Mouse (Mus musculus): Measurements from ENCODE around the gene Krt8.
"Not testable (repeated sequence)": the region's sequence is repeated elsewhere in the genome, so short reads cannot be mapped to it uniquely, and the experiment has no call there.

The Krt8 gene

DNA sequence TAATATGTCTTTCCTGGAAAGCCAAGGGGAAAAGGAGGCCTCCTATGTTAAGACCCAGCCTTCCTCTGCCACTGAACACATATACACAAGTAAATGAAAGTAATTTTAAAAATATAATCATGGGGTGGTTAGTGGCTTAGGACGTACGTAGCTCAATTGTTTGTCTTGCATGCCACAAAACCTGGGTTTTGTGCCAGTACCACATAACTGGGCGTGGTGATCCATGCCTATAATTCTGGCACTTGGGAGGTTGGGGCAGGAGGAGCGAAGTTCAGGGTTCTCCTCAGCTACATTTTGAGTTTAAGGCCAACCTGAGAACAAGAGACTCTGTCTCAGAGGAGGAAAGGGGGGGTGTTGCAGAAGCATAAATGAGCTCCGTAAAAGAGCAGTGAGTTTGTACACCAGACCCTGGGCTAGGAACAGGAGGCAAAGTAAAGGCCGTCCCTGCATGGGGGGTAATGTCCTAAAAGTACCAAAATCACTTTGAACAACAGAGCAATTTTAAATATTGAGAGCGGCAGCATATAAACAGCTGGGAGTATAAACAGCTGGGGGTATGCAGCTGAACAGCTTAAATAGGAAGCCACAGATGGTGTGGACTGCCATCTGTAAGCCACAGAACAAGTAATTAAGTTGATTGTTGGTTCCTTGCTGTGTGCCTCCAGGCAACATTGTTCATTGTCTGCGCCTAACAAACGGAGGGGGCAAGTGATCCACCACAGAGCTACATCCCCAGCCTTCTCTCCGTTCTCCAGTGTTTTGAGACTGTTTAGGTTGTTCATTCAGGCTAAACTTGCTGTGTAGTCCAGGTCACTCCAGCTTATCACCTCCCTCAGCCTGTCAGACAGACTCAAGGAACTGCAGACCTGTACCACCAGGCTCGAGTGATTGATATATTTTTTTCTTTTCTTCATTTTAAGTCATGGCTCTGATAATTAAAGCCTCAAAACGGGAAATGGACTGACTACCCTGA lies 3.1 kb upstream of the Krt8 start:
- no peak for DNase-seq (ENCODE audit: low read depth, low spot score)

DNA sequence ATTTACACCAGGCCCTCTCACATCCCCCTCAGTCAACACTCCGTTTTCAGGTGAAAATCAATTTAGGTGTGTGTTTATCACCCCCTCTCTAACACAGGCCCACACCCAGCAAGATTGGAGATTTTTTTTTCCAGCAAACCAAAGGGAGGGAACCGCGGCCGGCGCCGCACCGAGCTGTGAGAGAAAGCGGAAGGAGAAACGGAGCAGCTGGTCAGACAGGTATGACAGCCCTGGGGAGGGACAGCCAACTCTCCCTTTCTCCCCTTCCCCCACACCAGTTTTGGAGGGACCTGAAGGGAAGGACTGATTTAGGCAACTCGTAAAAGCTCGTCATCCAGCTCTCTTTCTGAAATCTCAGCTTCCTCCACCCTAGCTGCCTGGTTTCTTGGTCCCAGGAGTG lies 2.0 kb upstream of the Krt8 start:
- no peak for DNase-seq (ENCODE audit: low read depth, low spot score)

GRCm38 (mm10) chr15:102005290-102005689 lies 1.0 kb upstream of the Krt8 start:
- no peak for DNase-seq (ENCODE audit: low read depth, low spot score)

GRCm38 (mm10) chr15:102003516-102003915 lies 766 bp downstream of the Krt8 start:
- DNase-seq (ENCODE audit: low read depth, low spot score) = no peak

- peak; percentile 78 for DNase-seq (ENCODE audit: low read depth, low spot score)
Observed at GRCm38 (mm10) chr15:102002646-102003488, 1.4 kb downstream of the Krt8 start.

GRCm38 (mm10) chr15:101999676-102000335 lies 4.5 kb downstream of the Krt8 start:
- DNase-seq (ENCODE audit: low read depth, low spot score) = peak; percentile 76

GRCm38 (mm10) chr15:101999156-101999555 lies 5.1 kb downstream of the Krt8 start:
- DNase-seq (ENCODE audit: low read depth, low spot score) = no peak

- not testable (repeated sequence) for DNase-seq (ENCODE audit: low read depth, low spot score)
Observed at GRCm38 (mm10) chr15:101996450-101997078, 7.7 kb downstream of the Krt8 start.

DNA sequence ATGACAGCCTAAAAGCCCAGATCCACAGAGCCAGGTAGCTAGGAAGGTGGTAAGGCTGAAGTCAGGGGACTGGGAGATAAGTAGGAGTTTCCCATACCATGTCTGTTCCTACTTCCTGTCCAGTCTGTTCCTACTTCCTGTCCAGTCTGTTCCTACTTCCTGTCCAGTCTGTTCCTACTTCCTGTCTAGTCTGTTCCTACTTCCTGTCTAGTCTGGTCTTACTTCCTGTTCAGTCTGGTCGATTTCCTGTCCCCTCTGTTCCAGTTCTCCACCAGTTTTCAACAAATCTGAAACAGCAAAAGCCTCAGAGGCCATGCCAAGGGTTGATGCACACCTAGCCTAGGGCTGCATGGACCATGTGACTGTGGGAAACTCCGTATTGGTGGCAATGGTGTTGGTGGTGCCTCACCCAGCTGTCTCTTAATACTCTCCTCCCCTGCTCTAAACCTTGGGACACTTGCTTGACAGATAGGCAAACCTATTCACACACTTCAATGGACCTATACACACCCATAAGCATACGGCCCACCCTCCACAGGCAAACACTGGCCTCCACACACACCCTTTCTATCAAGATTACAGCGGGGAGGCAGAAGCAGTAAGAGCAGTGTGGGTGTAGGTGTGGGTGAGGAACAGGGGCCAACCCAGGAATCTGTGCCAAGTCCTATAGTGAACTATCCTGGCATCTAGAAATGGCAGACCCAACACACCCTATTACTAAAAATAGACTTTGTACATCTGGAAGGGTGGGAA lies 8.6 kb downstream of the Krt8 start:
- no peak for DNase-seq (ENCODE audit: low read depth, low spot score)

DNA sequence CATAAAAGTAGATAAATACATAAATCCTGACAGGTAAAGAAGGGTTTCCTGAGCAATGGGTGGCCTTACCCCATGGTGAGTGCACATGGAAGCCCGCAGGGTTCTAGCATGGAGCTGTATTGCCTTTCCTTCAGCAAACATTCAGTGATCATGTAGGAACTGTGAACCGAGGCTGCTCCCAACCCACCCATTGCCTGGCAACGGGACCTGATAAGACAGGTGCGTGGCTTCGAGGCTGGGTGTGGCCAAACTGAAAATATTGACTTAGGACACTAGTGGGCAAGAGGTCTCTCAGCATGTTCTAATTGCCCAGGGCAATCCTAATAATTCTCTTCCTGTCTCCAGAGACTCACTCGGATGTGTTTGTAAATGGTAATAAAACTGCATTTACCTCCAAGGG lies 9.9 kb downstream of the Krt8 start:
- DNase-seq (ENCODE audit: low read depth, low spot score) = no peak

GRCm38 (mm10) chr15:101990946-101991345 lies 13.3 kb downstream of the Krt8 start:
- DNase-seq (ENCODE audit: low read depth, low spot score) = no peak

DNA sequence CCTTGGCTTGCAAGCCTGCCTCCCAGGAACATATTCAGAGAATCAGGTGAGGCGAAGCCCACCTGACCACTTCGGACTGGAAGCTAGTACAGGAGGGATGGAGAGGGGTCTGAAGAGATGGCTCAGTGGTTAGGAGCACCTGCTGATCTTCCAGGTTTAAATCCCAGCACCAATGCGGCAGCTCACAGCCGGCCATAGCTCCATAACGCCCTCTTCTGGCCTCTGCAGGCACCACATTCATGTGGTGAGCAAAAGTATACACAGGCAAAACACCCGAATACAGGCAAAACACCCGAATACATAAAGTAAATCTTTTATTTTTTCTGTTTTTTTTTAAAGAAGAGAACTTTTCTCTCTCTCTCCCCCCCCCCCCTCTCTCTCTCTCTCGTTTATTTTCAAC lies 15.6 kb downstream of the Krt8 start:
- peak; percentile 46 for DNase-seq (ENCODE audit: low read depth, low spot score)

GRCm38 (mm10) chr15:101988119-101988518 lies 16.2 kb downstream of the Krt8 start:
- peak; percentile 85 for DNase-seq (ENCODE audit: low read depth, low spot score)

GRCm38 (mm10) chr15:101984746-101985145 lies 19.5 kb downstream of the Krt8 start:
- DNase-seq (ENCODE audit: low read depth, low spot score) = no peak

DNA sequence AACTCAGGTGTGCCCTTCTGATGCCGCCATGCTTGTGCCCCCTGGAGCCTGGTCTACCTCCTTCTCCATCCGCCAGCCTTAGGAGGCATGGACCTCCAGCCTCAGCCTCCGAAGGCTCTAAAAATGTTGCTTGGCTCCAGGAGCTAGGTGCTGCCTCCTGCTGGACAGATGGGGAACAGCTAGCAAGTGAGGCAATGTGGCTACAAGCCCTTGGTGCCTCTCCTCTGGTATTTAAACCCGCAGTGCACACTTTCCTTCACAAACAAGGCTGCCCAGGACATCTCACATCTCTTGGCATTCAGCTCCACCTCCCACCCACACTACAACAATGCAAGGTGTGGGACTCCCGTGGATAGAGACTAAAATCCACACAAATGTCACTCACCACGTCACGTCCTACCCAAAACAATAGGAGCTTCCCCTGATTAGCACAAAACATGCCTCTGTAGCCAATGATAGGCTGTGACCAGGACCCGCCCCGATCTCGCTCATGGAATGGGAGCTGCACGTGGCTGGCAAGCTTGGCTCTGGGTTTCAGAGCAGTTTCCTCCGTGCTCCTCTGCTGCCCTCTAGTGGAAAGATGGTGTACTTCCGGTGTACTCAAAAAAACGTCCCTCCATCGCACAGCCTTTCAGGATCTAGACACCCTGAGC lies 20.2 kb downstream of the Krt8 start:
- peak; percentile 99 for DNase-seq (ENCODE audit: low read depth, low spot score)

DNA sequence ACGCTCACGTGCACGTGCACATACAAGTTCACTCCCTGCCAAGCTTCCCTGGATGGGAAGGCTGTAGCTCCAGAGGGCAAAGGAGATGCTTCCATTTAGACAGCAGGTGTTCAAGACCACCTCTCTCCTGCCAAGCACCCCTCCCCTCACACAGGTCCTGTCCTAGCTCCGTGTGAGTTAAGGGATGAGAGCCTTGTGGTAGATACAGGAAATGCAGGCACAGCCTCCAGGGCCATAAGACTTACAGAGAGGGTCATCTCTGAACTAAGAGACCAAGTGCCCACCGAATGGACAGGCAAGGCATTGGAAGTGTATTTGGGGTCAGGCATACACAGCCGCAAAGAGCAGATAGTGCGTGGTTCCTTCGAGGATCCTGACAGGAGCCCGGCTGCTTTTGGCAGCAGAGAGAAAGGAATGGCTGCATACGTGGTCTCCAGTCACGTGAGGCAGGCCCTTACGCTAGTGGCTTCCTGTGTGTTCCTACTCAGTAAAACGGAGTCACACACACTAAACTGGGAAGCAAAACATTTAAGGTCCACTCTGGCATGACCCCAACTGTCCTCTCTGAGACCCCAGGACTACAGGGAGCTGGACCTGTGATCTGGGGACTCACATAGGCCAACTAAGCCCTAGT lies 20.9 kb downstream of the Krt8 start:
- DNase-seq (ENCODE audit: low read depth, low spot score) = peak; percentile 70

DNA sequence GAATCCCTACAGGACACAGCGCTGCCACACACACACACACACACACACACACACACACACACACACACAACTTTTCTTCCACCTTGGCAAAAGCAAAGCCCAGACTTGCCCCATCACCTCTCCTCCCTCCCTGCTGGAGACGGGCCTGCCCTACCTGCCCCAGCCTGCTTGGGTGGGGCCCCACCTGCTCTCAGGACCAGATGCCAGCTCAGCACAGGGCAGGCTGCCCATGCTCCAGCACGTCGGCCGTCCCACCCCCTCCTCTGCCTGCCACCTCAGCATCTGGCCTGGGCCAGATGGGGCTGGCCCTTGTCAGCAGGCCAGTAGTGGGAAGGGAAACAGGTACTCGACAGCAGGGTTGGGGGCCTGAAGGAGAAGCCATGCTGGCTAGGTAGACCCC lies 23.4 kb downstream of the Krt8 start:
- DNase-seq (ENCODE audit: low read depth, low spot score) = no peak

DNA sequence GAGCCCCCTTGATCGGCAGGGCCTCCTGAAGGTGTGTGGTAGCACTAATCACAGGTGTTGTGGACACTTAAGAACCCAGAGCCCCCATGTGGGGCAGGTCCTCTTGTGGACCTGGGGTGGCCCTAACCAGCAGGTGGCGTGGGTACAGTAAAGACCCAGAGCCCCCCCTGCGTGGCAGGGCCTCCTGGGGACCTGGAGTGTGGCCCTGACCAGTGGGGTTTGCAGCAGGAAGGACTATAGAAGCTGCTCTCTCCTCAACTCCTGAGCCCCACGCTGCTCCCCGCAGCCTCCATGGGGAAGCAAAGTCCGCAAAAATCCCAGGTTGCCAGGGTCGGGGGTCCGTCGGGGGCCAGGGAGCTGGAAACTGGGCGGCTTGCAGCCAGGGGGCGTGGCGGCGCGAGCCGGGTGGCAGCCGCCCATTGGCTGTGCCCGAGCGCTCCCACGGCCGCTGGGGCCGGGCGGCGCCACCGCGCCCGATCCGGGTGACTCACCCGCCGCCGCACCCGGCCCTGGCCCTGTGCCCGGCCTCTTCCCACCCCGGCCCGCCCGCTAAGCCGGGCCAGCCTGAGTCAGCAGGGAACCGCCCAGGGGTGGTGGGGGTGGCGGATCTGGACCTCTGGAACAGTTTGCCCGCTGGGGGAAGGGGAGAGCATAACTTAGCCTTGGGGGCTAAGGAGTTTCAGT lies 27.1 kb downstream of the Krt8 start:
- peak; percentile 50 for DNase-seq (ENCODE audit: low read depth, low spot score)

DNA sequence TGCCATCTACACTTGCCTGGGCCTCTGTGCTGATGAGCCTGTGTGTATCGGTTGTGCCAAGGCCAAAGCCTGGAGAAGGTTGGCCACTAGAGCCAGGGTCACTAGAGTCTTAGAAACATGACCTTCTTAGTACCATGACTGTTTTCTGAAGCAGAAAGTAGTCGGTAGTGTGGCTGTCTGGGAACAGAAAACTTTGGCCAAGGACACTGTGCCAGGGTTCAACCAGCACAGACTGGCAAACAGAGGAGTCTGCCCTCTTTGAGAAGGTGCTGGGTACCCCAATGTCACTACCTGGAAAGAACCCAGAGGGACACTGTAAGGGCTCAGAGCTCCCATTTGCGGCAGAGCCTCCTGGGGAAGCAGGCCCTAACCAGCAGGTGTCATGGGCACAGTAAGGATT lies 27.6 kb downstream of the Krt8 start:
- no peak for DNase-seq (ENCODE audit: low read depth, low spot score)
